Mouse (Mus musculus) kidney, embryonic 15.5 days (tissue): ENCODE measurements around the gene Atf7. TPM values are rescaled to one million over a fixed set of nuclear protein-coding genes. Genes with fewer than 3 reads are reported as not detected.
"Not testable (repeated sequence)": the region's sequence is repeated elsewhere in the genome, so short reads cannot be mapped to it uniquely, and the experiment has no call there.

Experiments used
- ATAC-seq: fragments of 200-750 bp; cut with Nextera tagmentation; replicated peaks from 2 replicates; pipeline ENCODE4 v1.8.0; 2017; ENCODE audit warnings: moderate TSS enrichment; ENCODE audit not compliant: low FRiP score
- H3K27ac ChIP-seq: fragments of 300-500 bp; sonication (generic); 2 replicates; pipeline ENCODE4 v1.5.1; 2015; ENCODE audit warnings: mild to moderate bottlenecking, inconsistent platforms
- H3K27me3 ChIP-seq: fragments of 300-500 bp; sonication (generic); 2 replicates; pipeline ENCODE4 v1.6.1; 2015; ENCODE audit warnings: inconsistent platforms
- H3K36me3 ChIP-seq: fragments of 300-500 bp; sonication (generic); 2 replicates; pipeline ENCODE4 v1.6.1; 2015; ENCODE audit warnings: inconsistent platforms
- H3K4me1 ChIP-seq: fragments of 300-500 bp; sonication (generic); 2 replicates; pipeline ENCODE4 v1.6.1; 2015; ENCODE audit warnings: inconsistent platforms
- H3K4me2 ChIP-seq: fragments of 300-500 bp; sonication (generic); 2 replicates; pipeline ENCODE4 v1.6.1; 2015; ENCODE audit warnings: moderate library complexity, mild to moderate bottlenecking, inconsistent platforms
- H3K4me3 ChIP-seq: fragments of 300-500 bp; sonication (generic); replicated peaks from 2 replicates; pipeline ENCODE4 v1.5.1; 2015; ENCODE audit warnings: mild to moderate bottlenecking, inconsistent platforms
- H3K9ac ChIP-seq: fragments of 300-500 bp; sonication (generic); 2 replicates; pipeline ENCODE4 v1.6.1; 2015; ENCODE audit warnings: mild to moderate bottlenecking, inconsistent platforms
- H3K9me3 ChIP-seq: fragments of 300-500 bp; sonication (generic); replicated peaks from 2 replicates; pipeline ENCODE4 v1.6.1; 2016; ENCODE audit warnings: inconsistent platforms
- WGBS: fragments of 180-500 bp; shearing (Covaris S2); methylation state at CpG from one replicate; pipeline ENCODE4 v1.1.7; 2015; ENCODE audit warnings: mixed read lengths; 5-methylcytosine and 5-hydroxymethylcytosine counted together
- polyA plus RNA-seq: library from polyadenylated mRNA; unstranded; fragments of >200 nt; fragmentation: Nextera tagmentation; extraction: Ambion mirVana; gene quantifications from 2 replicates; pipeline ENCODE4 v1.2.1, GENCODE M21; 2015

The Atf7 gene
- polyA plus RNA-seq, 1 experiment from 2014 or later = 39.4 TPM

DNA sequence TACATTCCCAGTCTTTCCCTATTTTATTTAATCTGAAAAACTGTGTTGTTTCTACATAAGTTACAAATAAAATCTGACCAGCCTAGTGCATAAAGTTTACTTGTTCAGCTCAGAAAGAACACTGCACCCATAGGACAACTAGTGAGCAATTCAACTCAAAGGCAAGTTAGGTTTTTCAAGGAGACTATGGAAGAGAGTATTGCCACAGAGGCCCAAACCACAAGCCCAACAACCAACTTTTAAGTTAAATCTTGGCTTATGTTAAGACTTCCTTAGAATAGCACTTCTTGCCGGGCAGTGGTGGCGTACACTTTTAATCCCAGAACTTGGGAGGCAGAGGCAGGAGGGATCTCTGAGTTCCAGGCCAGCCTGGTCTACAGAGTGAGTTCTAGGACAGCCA, 9.1 kb downstream of the Atf7 start:
- H3K27ac ChIP-seq = no peak overlapping the region
- no peak overlapping the region for H3K4me3 ChIP-seq
- H3K9me3 ChIP-seq = no peaks in the 10 kb centered on the region
- no peak overlapping the region for H3K4me2 ChIP-seq
- no peak overlapping the region for H3K9ac ChIP-seq
- H3K36me3 ChIP-seq = peaks cover 12% of the 10 kb centered on the region
- H3K4me1 ChIP-seq = no peaks in the 10 kb centered on the region
- WGBS = 96% methylated on average over 2 of the region's 2 CpGs
- no peaks in the 10 kb centered on the region for H3K27me3 ChIP-seq
- no peak for ATAC-seq

DNA sequence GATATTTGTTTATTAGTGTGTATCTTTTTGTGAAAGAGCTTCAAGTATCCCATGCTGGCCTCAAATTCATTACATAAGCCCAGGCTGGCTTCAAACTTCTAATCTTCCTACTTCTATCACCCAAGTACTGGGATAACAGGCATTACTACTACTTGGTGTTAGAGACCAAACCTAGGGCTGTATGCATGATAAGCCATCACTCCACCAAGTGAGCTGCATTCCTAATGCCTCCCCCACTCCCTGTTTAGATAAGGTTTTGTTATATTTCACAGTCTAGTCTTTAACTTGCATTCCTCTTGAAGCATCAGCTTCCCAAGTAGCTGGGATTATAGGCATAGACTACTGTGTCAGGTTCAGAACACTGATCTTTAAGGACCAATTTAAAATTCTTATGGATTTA, 11.0 kb downstream of the Atf7 start:
- H3K4me2 ChIP-seq = no peak overlapping the region
- H3K9ac ChIP-seq = no peak overlapping the region
- H3K36me3 ChIP-seq = peaks cover 8% of the 10 kb centered on the region
- H3K9me3 ChIP-seq = no peaks in the 10 kb centered on the region
- H3K27me3 ChIP-seq = no peaks in the 10 kb centered on the region
- H3K4me3 ChIP-seq = no peak overlapping the region
- no peak for ATAC-seq
- H3K27ac ChIP-seq = no peak overlapping the region
- no peaks in the 10 kb centered on the region for H3K4me1 ChIP-seq

DNA sequence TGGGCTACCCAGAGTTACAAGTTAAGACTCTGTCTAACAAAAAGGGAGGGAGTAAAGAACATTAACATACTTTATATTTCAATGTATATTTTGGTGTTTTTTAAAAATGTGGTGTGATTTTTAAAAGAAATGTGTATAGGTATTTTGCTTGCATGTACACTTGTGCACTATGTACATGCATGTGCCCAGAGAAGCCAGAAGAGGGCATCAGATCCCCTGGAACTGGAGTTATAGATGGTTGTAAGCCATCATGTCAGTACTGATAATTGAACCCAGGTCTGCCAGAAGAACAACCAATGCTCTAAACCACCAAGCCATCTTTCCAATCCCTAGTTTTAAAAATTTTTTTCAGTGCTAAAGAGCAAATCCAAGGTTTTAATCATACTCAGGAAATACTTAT, 12.3 kb downstream of the Atf7 start:
- ATAC-seq = no peak
- H3K36me3 ChIP-seq = peaks cover 5% of the 10 kb centered on the region; the same call in 1 of the 2 replicates

DNA sequence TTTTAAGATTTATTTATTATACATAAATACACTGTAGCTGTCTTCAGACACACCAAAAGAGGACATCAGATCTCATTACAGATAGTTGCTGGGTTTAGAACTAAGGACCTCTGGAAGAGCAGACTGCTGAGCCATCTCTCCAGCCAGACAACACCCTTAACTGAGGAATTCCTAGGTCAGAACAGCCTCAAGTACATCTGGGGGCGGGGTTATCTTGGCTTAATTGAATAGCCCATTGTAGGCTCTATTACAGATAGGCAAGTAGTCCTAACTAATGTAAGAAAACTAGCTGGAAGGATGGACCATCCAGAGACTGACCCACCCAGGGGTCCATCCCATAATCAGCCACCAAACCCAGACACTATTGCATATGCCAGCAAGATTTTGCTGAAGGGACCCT, 16.7 kb downstream of the Atf7 start:
- H3K9me3 ChIP-seq, H3K4me2 ChIP-seq, ATAC-seq, H3K27ac ChIP-seq, H3K9ac ChIP-seq, H3K27me3 ChIP-seq, H3K4me3 ChIP-seq, H3K4me1 ChIP-seq, H3K36me3 ChIP-seq: not testable (repeated sequence)
- 73% methylated on average over 1 of the region's 1 CpGs for WGBS

More for the DNA sequence above, 12.3 kb downstream of the Atf7 start:
- Histone ChIP-seq H3K9me3 (no peaks in the 10 kb centered on the region), H3K27ac (no peak overlapping the region), H3K9ac (no peak overlapping the region), H3K4me2 (no peak overlapping the region), H3K27me3 (no peaks in the 10 kb centered on the region), H3K4me1 (no peaks in the 10 kb centered on the region), H3K4me3 (no peak overlapping the region)

DNA sequence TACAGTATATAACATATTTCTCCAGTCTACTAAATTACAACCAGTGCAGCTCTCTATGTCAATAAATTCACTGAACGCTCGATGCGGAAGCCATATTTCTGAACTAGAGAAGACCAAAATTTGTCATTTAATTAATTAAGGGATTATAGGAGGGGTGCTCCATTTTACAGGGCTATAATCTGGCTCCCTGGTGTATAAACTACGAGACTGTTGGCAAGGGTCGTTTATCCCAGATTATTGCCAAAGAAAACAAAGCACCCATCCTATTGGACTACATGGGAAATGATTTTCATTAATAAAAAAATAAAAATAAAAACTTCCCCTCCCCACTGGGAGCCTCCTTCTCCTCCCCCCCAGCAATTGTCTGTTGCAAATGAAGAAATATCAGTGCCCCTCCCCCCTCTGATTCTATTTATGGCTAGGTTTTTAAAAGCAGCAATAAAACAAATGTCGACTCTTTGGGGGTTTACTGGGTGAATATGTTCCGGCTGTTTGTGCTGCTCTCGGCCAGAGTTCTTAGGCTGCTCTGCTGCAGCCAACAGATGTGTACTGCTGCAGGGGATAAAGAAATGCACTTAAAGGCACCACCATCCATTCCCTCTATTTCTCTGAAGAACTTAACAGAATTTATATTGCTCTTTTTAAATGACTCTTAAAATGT, 31.1 kb downstream of the Atf7 start:
- H3K4me1 ChIP-seq = peaks cover 27% of the 10 kb centered on the region
- peak overlapping the region; percentile 56 for H3K27ac ChIP-seq
- peaks cover 15% of the 10 kb centered on the region for H3K36me3 ChIP-seq
- no peak overlapping the region for H3K9ac ChIP-seq
- no peak overlapping the region for H3K4me3 ChIP-seq
- peak overlapping the region; percentile 37 for H3K4me2 ChIP-seq
- 26% methylated on average over 8 of the region's 8 CpGs for WGBS
- H3K9me3 ChIP-seq = no peaks in the 10 kb centered on the region
- H3K27me3 ChIP-seq = no peaks in the 10 kb centered on the region
- ATAC-seq = peak; percentile 73; the same call in 1 of the 2 replicates

DNA sequence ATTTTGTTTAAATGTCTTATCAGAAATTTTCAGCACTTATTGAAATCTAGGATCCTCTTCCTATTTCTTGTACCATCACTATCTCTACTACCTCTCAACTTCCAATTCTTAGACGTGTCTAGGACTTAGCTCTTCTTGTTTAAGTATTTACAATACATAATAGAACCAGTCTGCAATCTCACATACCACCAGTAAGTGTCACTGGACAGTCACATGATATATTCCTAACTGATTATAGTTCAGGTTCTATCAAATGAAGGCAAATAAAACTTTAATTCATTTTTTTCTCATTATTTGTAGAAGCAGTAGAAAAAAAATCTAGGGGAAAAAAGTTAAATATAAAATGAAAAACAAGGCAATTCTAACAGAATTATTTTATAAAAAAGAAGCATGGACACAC, 32.6 kb downstream of the Atf7 start:
- WGBS = 50% methylated on average over 1 of the region's 1 CpGs
- Histone ChIP-seq H3K27ac (no peak overlapping the region), H3K9me3 (no peaks in the 10 kb centered on the region), H3K36me3 (peaks cover 15% of the 10 kb centered on the region), H3K4me1 (peaks cover 27% of the 10 kb centered on the region), H3K27me3 (no peaks in the 10 kb centered on the region), H3K4me2 (no peak overlapping the region), H3K4me3 (no peak overlapping the region), H3K9ac (no peak overlapping the region)
- no peak for ATAC-seq

DNA sequence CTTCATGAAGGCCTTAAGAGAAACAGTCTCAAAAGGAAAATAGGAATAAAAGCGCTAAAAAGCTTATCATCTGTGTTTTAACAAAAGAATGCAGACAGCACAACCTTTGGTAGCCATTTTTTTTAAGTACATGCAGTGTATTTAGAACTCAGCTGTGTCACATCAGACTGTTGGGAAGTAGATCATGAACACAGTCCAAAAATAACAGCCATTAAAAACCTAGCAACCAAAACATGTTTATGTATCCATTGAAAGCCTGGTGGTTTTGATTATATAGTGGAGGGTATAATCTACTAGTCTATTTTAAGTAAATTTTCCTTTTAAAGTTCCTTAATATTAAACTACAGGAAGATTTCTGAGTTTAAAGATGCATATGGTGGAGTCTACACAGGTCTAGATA, 34.7 kb downstream of the Atf7 start:
- WGBS = 63% methylated on average over 1 of the region's 1 CpGs
- H3K27ac ChIP-seq = peak overlapping the region; percentile 72
- ATAC-seq = no peak

DNA sequence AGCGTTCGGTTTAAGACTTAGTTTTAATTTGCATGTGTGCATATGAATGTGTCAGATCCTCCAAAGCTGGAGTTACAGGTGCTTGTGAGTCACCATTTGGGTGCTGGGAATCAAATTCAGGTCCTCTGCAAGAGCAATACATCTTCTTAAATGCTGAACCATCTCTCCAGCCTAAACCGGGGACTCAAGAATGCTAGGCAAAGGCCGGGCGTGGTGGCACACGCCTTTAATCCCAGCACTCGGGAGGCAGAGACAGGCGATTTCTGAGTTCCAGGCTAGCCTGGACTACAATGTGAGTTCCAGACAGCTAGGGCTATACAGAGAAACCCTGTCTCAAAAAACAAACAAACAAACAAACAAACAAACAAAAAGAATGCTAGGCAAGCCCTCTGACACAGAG, 35.4 kb downstream of the Atf7 start:
- Histone ChIP-seq H3K27me3 (no peaks in the 10 kb centered on the region), H3K9me3 (no peaks in the 10 kb centered on the region), H3K4me3 (no peak overlapping the region), H3K9ac (no peak overlapping the region), H3K4me2 (no peak overlapping the region), H3K36me3 (peaks cover 15% of the 10 kb centered on the region), H3K27ac (0 out of 2 replicates have a peak overlapping the region, but pooled peaks have one; percentile 72), H3K4me1 (peaks cover 25% of the 10 kb centered on the region)
- 94% methylated on average over 8 of the region's 8 CpGs for WGBS
- no peak for ATAC-seq

More for the DNA sequence above, 34.7 kb downstream of the Atf7 start:
- peaks cover 27% of the 10 kb centered on the region for H3K4me1 ChIP-seq
- H3K27me3 ChIP-seq = no peaks in the 10 kb centered on the region
- no peak overlapping the region for H3K4me3 ChIP-seq
- no peaks in the 10 kb centered on the region for H3K9me3 ChIP-seq
- no peak overlapping the region for H3K4me2 ChIP-seq
- no peak overlapping the region for H3K9ac ChIP-seq
- H3K36me3 ChIP-seq = peaks cover 15% of the 10 kb centered on the region

DNA sequence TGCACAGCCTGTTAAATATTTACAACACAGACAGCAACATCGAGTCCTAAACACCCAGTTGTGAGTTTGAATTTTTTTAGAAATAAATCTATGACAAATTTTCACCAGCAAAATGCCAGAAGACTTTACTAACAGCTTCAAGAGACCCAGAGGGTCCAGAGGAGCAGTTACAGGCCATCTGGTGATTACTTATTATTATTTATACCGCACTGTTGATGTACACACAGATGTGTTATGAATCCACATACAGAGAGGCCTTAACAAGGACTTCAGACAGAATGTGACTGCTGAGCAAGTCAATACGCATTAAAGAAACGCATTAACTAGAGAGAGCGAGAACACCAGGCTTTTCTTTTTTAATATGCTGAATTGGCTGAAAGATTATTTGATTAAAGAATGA, 39.8 kb downstream of the Atf7 start:
- Histone ChIP-seq H3K27me3 (no peaks in the 10 kb centered on the region), H3K9ac (no peak overlapping the region), H3K4me3 (no peak overlapping the region), H3K9me3 (no peaks in the 10 kb centered on the region), H3K4me1 (0 out of 2 replicates have a peak, but pooled peaks cover 5% of the 10 kb centered on the region), H3K36me3 (peaks cover 4% of the 10 kb centered on the region; the same call in 1 of the 2 replicates), H3K4me2 (no peak overlapping the region), H3K27ac (0 out of 2 replicates have a peak overlapping the region, but pooled peaks have one; percentile 9)
- ATAC-seq = no peak
- 72% methylated on average over 5 of the region's 5 CpGs for WGBS

DNA sequence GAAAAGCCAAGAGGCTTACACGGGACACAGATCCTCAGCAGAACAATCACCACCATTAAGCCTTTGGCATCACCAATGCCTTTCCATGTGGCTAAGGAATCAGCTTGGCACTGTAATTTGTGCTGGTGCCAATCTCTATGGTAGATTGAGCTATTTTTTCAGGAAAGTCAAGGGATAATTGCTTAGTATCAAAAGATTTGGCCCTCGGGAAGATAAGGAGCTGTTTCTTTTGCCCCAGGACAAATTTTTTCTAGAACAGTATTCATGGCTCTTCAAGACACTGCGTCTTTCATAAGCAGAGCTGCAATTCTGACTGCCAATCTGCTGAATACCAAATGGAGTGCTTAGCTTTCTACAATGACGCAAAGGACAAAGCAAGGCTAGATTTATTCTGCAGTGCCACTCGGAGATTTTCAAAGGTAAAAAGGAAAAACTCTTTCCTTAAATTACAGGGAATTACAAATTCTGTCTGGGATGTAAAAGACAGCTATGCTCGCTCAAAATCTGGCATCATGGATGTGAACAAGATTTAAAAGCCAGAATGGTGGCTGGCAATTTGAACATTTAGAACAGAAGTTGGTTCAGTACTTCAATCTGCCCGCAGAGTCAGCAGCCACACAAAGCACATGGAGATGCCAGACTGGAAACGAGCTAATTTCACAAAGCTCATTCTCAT, 41.4 kb downstream of the Atf7 start:
- ATAC-seq = no peak
- Histone ChIP-seq H3K36me3 (no peaks in the 10 kb centered on the region), H3K9me3 (no peaks in the 10 kb centered on the region), H3K4me2 (no peak overlapping the region), H3K4me3 (no peak overlapping the region), H3K4me1 (0 out of 2 replicates have a peak, but pooled peaks cover 5% of the 10 kb centered on the region), H3K9ac (no peak overlapping the region), H3K27me3 (no peaks in the 10 kb centered on the region), H3K27ac (no peak overlapping the region)
- 68% methylated on average over 8 of the region's 8 CpGs for WGBS

DNA sequence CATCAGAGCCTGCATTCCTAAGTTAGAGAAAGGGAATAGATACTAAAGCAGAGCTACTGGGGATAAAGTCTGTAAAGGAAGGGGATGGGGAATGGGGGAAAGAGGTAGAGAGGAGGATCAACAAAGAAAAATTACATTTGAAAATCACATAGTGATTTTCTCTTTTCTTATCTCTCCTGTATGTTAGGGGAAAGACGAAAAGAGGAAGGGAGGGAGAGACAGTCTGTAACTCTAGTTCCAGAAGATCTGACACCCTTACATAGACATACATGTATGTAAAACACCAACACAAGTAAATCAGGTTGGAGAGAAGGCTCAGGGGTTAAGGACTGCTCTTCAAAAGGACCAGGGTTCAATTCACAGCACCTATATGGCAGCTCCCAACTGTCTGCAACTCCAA, 44.1 kb downstream of the Atf7 start:
- Histone ChIP-seq H3K4me1 (0 out of 2 replicates have a peak, but pooled peaks cover 5% of the 10 kb centered on the region), H3K27ac (no peak overlapping the region), H3K27me3 (no peaks in the 10 kb centered on the region), H3K36me3 (no peaks in the 10 kb centered on the region), H3K9me3 (no peaks in the 10 kb centered on the region), H3K4me2 (no peak overlapping the region), H3K4me3 (no peak overlapping the region), H3K9ac (no peak overlapping the region)
- 74% methylated on average over 1 of the region's 1 CpGs for WGBS
- ATAC-seq = no peak

DNA sequence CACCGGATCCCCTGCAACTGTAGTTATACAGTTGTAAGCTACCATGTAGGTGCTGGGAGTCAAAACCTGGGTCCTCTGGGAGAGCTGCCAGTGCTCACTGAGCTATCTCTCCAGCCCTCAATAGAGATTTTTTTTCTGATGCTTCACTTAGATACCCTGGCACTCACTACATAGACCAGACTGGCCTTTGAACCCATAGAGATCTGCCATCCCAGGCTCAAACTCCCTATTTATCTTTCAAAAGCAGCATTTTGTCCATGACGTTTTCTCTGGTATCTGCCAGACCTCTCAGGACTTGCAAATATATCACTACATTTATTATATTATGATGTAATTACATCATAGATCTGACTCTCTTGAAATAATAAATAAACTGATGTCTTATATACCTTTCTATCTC, 46.9 kb downstream of the Atf7 start:
- Histone ChIP-seq H3K4me1 (no peaks in the 10 kb centered on the region), H3K27me3 (no peaks in the 10 kb centered on the region), H3K9me3 (no peaks in the 10 kb centered on the region), H3K9ac (no peak overlapping the region), H3K27ac (no peak overlapping the region), H3K4me3 (no peak overlapping the region), H3K4me2 (no peak overlapping the region), H3K36me3 (no peaks in the 10 kb centered on the region)
- no peak for ATAC-seq
- 84% methylated on average over 2 of the region's 2 CpGs for WGBS
